Mouse (Mus musculus) right cerebral cortex, postnatal 25 days (tissue): ENCODE data around the gene Zbtb46.
"Not testable (repeated sequence)": the region's sequence is repeated elsewhere in the genome, so short reads cannot be mapped to it uniquely, and the experiment has no call there.

Source experiments
- DNase-seq: peaks from one replicate; pipeline ENCODE4 v3.0.0; 2022

The Zbtb46 gene

DNA sequence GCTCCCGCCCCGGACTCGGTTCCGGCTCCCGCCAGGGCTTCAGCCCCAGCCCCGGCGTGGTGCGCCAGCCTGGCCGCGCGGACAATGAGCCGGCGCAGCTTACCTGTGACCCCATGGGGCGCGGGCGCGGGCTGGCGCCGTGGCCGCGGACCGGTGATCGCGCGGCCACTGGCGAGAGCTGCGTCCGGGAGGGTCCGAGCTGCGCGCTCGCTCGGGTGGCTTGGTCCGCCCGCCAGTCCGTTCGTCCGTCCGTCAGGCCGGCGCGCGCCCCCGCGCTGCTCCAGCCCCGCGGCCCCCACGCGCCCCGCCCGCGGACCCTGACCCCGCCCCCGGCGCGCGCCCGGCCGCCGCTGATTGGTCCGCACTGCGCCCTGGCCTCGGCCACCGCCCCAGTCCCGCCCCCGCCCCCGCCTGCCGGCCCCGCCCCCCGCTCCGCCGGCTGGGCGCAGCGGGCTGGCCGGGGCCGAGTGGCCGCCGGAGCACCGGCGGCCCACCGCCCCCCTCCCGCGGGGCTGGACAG lies at the start of gene Zbtb46:
Gene Zbtb46 (minus strand): TSS at position 274 of the 520 bp plus-strand sequence.
- peak; percentile 76 for DNase-seq

DNA sequence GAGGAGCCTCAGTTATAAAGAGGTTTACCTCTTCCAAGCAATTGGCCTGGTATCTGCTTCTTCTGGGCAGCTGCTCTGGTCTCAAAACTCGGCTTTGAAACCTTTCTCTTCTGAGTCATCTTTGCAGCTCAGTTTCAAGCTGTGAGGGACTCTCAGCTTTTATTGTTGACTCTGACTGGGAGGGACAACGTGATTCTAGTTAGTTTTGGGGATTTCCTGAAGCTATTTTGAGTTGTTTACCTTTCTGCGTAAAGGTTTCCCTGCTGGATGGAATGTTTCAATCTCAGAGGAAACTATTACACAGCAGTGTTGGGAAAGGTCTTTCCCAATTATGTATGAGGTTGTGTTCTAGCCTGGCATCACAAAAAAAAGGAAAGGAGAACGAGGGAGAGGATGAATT lies 39.4 kb upstream of the Zbtb46 start:
- DNase-seq = no peak

- peak; percentile 26 for DNase-seq
Observed at GRCm38 (mm10) chr2:181497548-181497875, 38.3 kb upstream of the Zbtb46 start.

DNA sequence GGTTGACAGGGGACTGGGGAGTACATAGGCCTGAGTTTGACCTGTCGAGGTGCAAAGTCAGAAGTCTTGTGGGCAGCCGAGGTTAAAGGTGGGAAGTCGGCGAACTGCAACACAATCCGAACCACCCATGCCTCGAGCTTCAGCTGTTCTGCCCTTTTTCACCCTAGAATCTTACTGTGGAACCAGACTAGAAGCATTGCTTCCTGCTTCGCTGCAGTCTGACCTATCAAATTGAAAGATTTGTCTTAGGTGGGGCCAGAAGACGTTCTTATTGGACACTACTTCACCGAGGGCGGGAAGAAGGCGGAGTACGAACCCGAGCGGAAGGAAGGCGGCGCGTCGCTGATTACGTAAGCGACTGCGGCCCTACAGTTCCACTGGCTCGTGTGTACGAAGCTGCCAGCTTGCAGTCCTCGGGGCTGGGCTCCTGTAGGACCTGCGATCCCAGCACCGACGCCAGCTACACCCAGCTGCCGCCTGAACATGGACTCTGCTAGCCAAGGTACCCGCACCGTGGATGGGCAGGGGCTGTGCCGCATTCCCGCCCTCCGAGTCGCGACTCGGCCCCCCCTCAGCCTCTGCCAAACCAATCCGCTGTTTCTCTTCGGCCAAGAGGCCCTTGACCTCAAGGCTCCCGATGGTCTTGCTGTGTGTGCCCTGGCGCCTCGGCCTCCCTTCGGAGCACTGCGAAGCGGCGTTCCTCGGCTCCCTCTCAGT lies 37.8 kb upstream of the Zbtb46 start, which contains the start of gene Tpd52l2:
Gene Tpd52l2 (plus strand): TSS at position 312 of the 717 bp plus-strand sequence.
- DNase-seq = peak; percentile 88

- DNase-seq = peak; percentile 44
Observed at GRCm38 (mm10) chr2:181496281-181496680, 37.1 kb upstream of the Zbtb46 start.

DNA sequence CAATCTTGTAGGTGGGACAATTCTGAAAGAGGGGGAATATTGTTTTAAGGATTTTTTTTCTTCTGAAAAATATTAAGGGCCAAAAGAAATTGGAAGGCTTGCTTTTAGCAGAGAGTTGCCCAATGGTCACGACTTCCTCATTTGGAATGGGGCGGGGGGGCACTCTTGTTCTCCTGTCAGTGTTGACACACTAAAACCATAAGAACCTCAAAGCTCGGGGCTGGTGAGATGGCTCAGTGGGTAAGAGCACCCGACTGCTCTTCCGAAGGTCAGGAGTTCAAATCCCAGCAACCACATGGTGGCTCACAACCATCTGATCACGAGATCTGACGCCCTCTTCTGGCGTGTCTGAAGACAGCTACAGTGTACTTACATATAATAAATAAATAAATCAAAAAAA lies 36.6 kb upstream of the Zbtb46 start:
- DNase-seq = not testable (repeated sequence)

DNA sequence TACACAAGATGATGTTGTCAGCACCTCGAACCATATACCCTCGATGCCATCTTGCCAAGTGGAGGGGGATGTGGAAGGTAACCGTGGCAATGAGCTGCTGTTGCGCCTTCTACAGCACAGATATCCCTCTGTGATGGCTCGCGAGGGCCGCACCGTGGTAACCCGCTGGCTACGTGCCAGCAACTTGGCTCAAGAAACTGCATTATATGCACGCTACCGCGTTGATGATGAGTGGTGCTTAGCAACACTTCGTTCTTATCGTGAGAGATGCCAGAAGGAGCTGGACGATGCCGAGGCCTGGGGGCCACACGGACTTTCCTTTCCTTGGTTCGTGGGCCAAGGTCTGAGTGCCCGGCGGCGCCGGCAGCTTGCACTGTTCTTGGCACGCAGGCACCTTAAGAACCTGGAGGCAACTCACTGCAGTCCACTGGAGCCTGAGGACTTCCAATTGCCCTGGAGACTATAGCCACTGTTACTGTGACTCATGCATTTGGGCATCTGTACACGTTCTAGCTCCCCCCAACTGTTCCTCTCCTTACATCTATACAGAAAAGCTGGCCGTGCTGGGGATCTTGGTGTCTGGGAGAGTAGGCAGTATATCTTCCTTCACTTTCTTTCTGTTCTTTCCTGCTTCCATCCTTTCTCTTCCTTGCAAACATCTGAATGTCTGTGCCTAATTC lies 35.2 kb upstream of the Zbtb46 start:
- DNase-seq = no peak

- DNase-seq = no peak
Observed at GRCm38 (mm10) chr2:181493156-181493927, 34.1 kb upstream of the Zbtb46 start, which contains the start of gene Abhd16b. Gene Abhd16b, plus strand, starts transcription at chr2:181493206.

GRCm38 (mm10) chr2:181492206-181492605 lies 33.0 kb upstream of the Zbtb46 start:
- no peak for DNase-seq

DNA sequence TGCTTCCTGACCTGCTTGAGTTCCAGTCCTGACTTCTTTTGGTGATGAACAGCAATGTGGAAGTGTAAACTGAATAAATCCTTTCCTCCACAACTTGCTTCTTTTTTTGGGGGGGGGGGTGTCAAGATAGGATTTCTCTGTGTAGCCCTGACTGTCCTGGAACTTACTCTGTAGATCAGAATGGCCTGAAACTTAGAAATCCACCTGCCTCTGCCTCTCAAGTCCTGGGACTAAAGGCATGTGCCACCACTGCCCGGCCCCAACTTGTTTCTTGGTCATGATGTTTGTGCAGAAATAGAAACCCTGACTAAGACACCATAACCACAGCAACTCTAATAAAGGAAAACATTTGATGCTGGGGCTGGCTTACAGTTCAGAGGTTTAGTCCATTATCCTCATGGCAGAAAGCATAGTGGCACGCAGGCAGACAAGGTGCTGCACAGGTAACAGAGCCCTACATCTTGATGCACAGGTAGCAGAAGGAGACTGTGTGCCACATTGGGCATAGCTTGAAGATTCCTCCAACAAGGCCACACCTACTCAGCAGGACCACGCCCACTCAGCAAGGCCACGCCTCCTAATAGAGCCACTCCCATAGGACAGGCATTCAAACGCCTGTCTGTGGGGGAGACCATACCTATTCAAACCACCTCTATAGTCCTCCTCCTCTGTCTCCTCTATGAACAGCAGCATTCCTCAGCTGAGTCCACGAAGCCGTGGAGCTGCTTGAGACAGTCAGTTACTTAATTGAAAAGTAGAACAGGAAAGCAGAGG lies 32.4 kb upstream of the Zbtb46 start:
- DNase-seq = no peak

- no peak for DNase-seq
Observed at GRCm38 (mm10) chr2:181487338-181488277, 28.4 kb upstream of the Zbtb46 start.

- DNase-seq = no peak
Observed at GRCm38 (mm10) chr2:181485741-181486140, 26.5 kb upstream of the Zbtb46 start.

- no peak for DNase-seq
Observed at GRCm38 (mm10) chr2:181484456-181485233, 25.4 kb upstream of the Zbtb46 start.

- DNase-seq = no peak
Observed at GRCm38 (mm10) chr2:181483562-181484318, 24.5 kb upstream of the Zbtb46 start.

DNA sequence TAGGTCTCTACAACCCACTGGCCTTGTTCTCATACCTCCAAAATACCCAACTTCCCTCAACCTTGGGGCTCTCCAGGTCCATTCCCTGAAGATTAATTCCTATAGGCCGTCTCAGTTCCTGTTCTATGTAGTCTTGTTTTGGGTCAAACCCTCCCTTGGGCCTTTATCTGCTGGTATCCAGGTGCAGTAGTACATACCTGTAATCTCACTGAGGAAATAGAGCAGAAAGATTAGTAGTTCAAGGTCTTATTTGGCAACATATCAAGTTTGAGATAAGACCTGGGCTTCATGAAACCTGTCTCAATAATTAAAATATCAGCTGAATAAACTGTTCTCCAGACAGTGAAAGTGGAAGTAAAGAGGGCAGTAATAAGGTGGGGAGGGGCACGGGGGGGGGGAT lies 23.9 kb upstream of the Zbtb46 start:
- no peak for DNase-seq

- no peak for DNase-seq
Observed at GRCm38 (mm10) chr2:181472256-181472827, 13.1 kb upstream of the Zbtb46 start.

DNA sequence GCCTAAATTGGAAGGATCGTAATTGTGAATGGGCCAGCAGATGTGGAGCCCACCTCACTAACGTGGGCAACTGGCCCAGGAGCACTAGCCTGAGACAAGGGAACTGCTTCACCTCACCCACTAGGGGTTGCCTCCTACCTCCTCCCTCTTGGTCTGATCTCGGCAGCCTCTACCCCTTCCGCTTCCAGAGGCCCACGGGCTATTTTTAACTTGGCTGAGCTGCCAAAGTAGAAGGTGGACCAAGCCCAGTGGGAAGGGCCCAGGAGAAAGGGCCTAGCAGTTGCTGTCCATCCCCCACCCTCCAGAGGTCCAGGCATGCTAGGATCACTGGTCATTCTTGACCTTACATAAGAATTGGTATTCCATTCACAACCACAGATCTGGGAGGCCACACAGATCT lies 12.0 kb upstream of the Zbtb46 start:
- no peak for DNase-seq

DNA sequence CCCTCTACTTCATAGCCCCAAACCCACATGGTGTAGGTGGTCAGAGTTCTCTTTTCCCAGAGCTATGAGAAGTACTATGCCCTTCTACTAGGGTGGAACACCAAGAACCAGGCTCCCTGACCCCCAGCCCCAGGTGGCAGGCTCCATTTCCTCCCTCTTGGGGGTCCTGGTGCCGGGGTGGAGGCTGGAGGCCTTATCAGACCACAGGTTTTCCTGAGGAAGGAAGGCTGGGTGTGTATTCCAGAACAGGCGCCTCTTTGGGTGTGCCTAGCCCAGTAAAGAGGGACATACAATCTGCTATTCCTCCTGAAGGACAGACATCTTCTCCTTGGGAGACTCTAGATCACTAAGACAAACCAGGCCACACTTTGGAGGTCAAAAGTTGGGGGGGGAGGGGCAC lies 11.1 kb upstream of the Zbtb46 start:
- DNase-seq = no peak

DNA sequence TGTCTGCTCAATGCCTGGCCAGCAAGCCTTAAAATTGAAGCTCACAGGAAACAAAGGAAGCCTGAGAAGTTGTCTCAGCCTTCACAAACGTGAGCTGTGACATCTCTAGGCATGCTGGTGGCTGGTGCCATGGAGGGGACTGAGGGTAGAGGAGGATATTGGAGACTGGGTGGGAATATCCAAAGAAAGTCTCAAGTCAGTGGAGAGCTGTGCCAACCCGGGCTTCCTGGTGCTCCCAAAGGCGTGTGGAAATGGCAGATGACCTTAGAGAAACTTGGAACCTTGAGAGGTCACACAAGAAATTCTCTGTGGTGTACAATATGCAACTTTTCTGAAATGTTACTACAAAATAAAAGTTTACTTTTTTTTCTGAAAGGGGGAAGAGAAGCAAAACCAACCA lies 6.2 kb upstream of the Zbtb46 start:
- no peak for DNase-seq
